Mouse (Mus musculus): ENCODE results near the gene Zbtb18.
"Not testable (repeated sequence)": the region's sequence is repeated elsewhere in the genome, so short reads cannot be mapped to it uniquely, and the experiment has no call there.

Gene Zbtb18

GRCm38 (mm10) chr1:177447541-177448111 is 5.5 kb downstream of the Zbtb18 start:
- DNase-seq (ENCODE audit: low spot score), result no peak

GRCm38 (mm10) chr1:177448121-177448561 is 6.0 kb downstream of the Zbtb18 start:
- no peak for DNase-seq (ENCODE audit: low spot score)

GRCm38 (mm10) chr1:177448921-177449320 is 6.8 kb downstream of the Zbtb18 start:
- no peak for DNase-seq (ENCODE audit: low spot score)

- DNase-seq (ENCODE audit: low spot score), result not testable (repeated sequence)
Measured at GRCm38 (mm10) chr1:177449857-177450256, 7.7 kb downstream of the Zbtb18 start.

- DNase-seq (ENCODE audit: low spot score), result no peak
Measured at GRCm38 (mm10) chr1:177451041-177451440, 8.9 kb downstream of the Zbtb18 start.

- DNase-seq (ENCODE audit: low spot score), result no peak
Measured at GRCm38 (mm10) chr1:177451991-177452431, 9.9 kb downstream of the Zbtb18 start.

- no peak for DNase-seq (ENCODE audit: low spot score)
Measured at GRCm38 (mm10) chr1:177452987-177453386, 10.8 kb downstream of the Zbtb18 start.

GRCm38 (mm10) chr1:177453806-177454205 is 11.7 kb downstream of the Zbtb18 start:
- no peak for DNase-seq (ENCODE audit: low spot score)

- no peak for DNase-seq (ENCODE audit: low spot score)
Measured at GRCm38 (mm10) chr1:177454492-177454891, 12.3 kb downstream of the Zbtb18 start.

- DNase-seq (ENCODE audit: low spot score), result no peak
Measured at GRCm38 (mm10) chr1:177455466-177455865, 13.3 kb downstream of the Zbtb18 start.

- DNase-seq (ENCODE audit: low spot score), result no peak
Measured at GRCm38 (mm10) chr1:177456208-177456607, 14.1 kb downstream of the Zbtb18 start.

- no peak for DNase-seq (ENCODE audit: low spot score)
Measured at GRCm38 (mm10) chr1:177456772-177457171, 14.6 kb downstream of the Zbtb18 start.

- no peak for DNase-seq (ENCODE audit: low spot score)
Measured at GRCm38 (mm10) chr1:177457981-177458380, 15.8 kb downstream of the Zbtb18 start.

GRCm38 (mm10) chr1:177458456-177459389 is 16.6 kb downstream of the Zbtb18 start:
- DNase-seq (ENCODE audit: low spot score), result no peak

GRCm38 (mm10) chr1:177459536-177459935 is 17.4 kb downstream of the Zbtb18 start:
- DNase-seq (ENCODE audit: low spot score), result no peak

- DNase-seq (ENCODE audit: low spot score), result no peak
Measured at GRCm38 (mm10) chr1:177467150-177467549, 25.0 kb downstream of the Zbtb18 start.

GRCm38 (mm10) chr1:177468436-177468835 is 26.3 kb downstream of the Zbtb18 start:
- no peak for DNase-seq (ENCODE audit: low spot score)

- DNase-seq (ENCODE audit: low spot score), result no peak
Measured at GRCm38 (mm10) chr1:177470091-177470490, 27.9 kb downstream of the Zbtb18 start.

- no peak for DNase-seq (ENCODE audit: low spot score)
Measured at GRCm38 (mm10) chr1:177470951-177471350, 28.8 kb downstream of the Zbtb18 start.

GRCm38 (mm10) chr1:177475542-177476197 is 33.5 kb downstream of the Zbtb18 start:
- no peak for DNase-seq (ENCODE audit: low spot score)

- no peak for DNase-seq (ENCODE audit: low spot score)
Measured at GRCm38 (mm10) chr1:177478578-177478977, 36.4 kb downstream of the Zbtb18 start.

GRCm38 (mm10) chr1:177479356-177480004 is 37.3 kb downstream of the Zbtb18 start:
- no peak for DNase-seq (ENCODE audit: low spot score)
